Mouse (Mus musculus): ENCODE measurements at regions not wholly inside any gene's neighbourhood (a gene's known extent, or its start where the extent isn't known, plus 50 kb on each side); places are given as distances from the start of the nearest gene placed in this dataset.

DNA sequence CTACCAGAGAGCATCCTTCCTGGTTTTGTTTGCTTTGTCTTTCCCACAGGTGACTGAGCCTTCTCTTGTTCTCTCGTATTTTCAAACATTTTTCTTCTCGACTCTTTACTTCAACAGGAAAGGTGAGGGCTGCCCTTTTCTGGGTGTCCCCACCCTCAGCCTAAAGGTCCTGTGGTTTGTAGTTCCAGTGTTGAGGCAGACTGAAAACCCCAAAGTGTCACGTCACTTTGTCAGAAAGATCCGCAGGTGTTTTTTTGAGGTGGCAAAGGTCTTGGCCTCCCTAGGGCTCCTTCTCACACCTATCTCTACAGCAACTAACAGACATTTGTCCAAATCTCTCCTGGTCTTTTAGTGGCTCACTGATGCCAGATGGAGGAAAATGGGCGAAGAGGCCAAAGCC is 191.5 kb upstream of the 4930412O13Rik start:
- H3K27me3 ChIP-seq (ENCODE audit: control insufficient read depth, insufficient read depth, low read length), result no peaks in the 10 kb centered on the region
- 69% methylated on average over 5 of the region's 5 CpGs for WGBS
- TF ChIP-seq POLR2A (IDR thresholded peaks at IDR 0.05; ENCODE audit: insufficient read depth, low read depth, low read length) (no peak), EP300 (IDR thresholded peaks at IDR 0.05; ENCODE audit: insufficient read depth, low read depth, low read length) (no peak), CTCF (IDR thresholded peaks at IDR 0.05) (no peak)
- no peak for DNase-seq
- H3K27ac ChIP-seq, result no peak overlapping the region
- intact Hi-C loops (cut with DNase I), result no loop called here
- H3K79me2 ChIP-seq (replicated peaks; ENCODE audit: control insufficient read depth, insufficient read depth, low read length), result no peaks in the 10 kb centered on the region
- no peak overlapping the region for H3K4me3 ChIP-seq
- no peaks in the 10 kb centered on the region for H3K4me1 ChIP-seq (ENCODE audit: control insufficient read depth, insufficient read depth, low read length)
- no peak overlapping the region for H3K9ac ChIP-seq (ENCODE audit: low read depth, low read length)
- H3K36me3 ChIP-seq (ENCODE audit: control insufficient read depth, insufficient read depth, low read length), result no peaks in the 10 kb centered on the region

DNA sequence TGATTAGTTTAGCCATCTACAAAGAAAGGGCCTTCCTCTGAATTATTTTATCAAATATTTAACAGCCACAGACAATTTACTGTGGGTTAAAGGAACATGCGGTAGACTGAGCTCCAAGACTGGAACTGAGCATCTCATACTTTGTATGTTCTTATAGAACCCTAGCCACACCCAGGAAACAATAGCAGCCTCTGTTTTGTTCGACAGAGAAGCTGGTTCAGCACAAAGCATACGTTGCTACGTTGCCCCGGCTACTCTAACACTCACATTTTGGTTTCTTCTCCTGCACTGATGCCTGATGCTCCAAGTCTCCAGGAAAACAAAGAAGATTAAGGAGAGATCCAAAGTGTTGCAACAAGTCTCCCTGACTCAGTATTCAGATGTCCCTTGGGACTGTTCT is 189.5 kb upstream of the 4930412O13Rik start:
- 68% methylated on average over 5 of the region's 5 CpGs for WGBS
- Histone ChIP-seq H3K27ac (no peak overlapping the region), H3K36me3 (ENCODE audit: control insufficient read depth, insufficient read depth, low read length) (no peaks in the 10 kb centered on the region), H3K9ac (ENCODE audit: low read depth, low read length) (no peak overlapping the region), H3K4me1 (ENCODE audit: control insufficient read depth, insufficient read depth, low read length) (no peaks in the 10 kb centered on the region), H3K27me3 (ENCODE audit: control insufficient read depth, insufficient read depth, low read length) (no peaks in the 10 kb centered on the region), H3K4me3 (no peak overlapping the region), H3K79me2 (replicated peaks; ENCODE audit: control insufficient read depth, insufficient read depth, low read length) (no peaks in the 10 kb centered on the region)
- intact Hi-C loops (cut with DNase I), result no loop called here
- DNase-seq, result no peak
- TF ChIP-seq POLR2A (IDR thresholded peaks at IDR 0.05; ENCODE audit: insufficient read depth, low read depth, low read length) (no peak), EP300 (IDR thresholded peaks at IDR 0.05; ENCODE audit: insufficient read depth, low read depth, low read length) (no peak), CTCF (IDR thresholded peaks at IDR 0.05) (no peak)

- no peaks in the 10 kb centered on the region for H3K79me2 ChIP-seq (replicated peaks; ENCODE audit: control insufficient read depth, insufficient read depth, low read length)
- H3K4me1 ChIP-seq (ENCODE audit: control insufficient read depth, insufficient read depth, low read length), result no peaks in the 10 kb centered on the region
- TF ChIP-seq EP300 (IDR thresholded peaks at IDR 0.05; ENCODE audit: insufficient read depth, low read depth, low read length) (no peak), CTCF (IDR thresholded peaks at IDR 0.05) (no peak), POLR2A (IDR thresholded peaks at IDR 0.05; ENCODE audit: insufficient read depth, low read depth, low read length) (no peak)
- H3K9ac ChIP-seq (ENCODE audit: low read depth, low read length), result no peak overlapping the region
- no peaks in the 10 kb centered on the region for H3K27me3 ChIP-seq (ENCODE audit: control insufficient read depth, insufficient read depth, low read length)
- no peaks in the 10 kb centered on the region for H3K36me3 ChIP-seq (ENCODE audit: control insufficient read depth, insufficient read depth, low read length)
- 57% methylated on average over 8 of the region's 8 CpGs for WGBS
- H3K4me3 ChIP-seq, result no peak overlapping the region
- DNase-seq, result no peak
- H3K27ac ChIP-seq, result no peak overlapping the region
- intact Hi-C loops (cut with DNase I), result no loop called here
These were observed 189.1 kb upstream of the 4930412O13Rik start for GRCm38 (mm10) chr2:9691906-9692305.

GRCm38 (mm10) chr2:9693351-9693750 is 187.7 kb upstream of the 4930412O13Rik start:
- no peak for TF ChIP-seq POLR2A (IDR thresholded peaks at IDR 0.05; ENCODE audit: insufficient read depth, low read depth, low read length)
- TF ChIP-seq EP300 (IDR thresholded peaks at IDR 0.05; ENCODE audit: insufficient read depth, low read depth, low read length), result no peak
- TF ChIP-seq CTCF (IDR thresholded peaks at IDR 0.05), result no peak
- WGBS, result 43% methylated on average over 9 of the region's 9 CpGs
- intact Hi-C loops (cut with DNase I), result no loop called here

DNA sequence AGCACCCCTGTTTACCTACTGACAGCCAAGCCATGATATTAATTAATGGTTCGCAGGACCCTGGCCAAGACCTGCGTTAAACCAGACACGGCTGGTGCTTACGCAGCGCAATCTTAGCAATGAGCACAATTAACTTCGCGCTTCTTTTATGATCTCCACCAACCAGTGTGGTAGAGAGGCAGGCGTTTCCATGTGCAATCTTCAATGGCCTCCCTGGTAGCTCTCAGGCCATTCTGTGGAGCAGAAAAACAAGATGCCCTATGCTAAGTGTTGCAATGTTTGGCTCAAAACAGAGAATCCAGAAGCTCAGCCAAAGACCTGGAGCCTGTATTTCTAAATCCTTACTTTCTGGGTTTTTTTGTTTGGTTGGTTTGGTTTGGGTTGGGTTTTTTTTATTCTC is 186.9 kb upstream of the 4930412O13Rik start:
- Histone ChIP-seq H3K27me3 (ENCODE audit: control insufficient read depth, insufficient read depth, low read length) (no peaks in the 10 kb centered on the region), H3K36me3 (ENCODE audit: control insufficient read depth, insufficient read depth, low read length) (no peaks in the 10 kb centered on the region), H3K9ac (ENCODE audit: low read depth, low read length) (no peak overlapping the region), H3K79me2 (replicated peaks; ENCODE audit: control insufficient read depth, insufficient read depth, low read length) (no peaks in the 10 kb centered on the region), H3K4me3 (no peak overlapping the region), H3K27ac (no peak overlapping the region), H3K4me1 (ENCODE audit: control insufficient read depth, insufficient read depth, low read length) (no peaks in the 10 kb centered on the region)
- TF ChIP-seq EP300 (IDR thresholded peaks at IDR 0.05; ENCODE audit: insufficient read depth, low read depth, low read length) (no peak), CTCF (IDR thresholded peaks at IDR 0.05) (no peak), POLR2A (IDR thresholded peaks at IDR 0.05; ENCODE audit: insufficient read depth, low read depth, low read length) (no peak)
- intact Hi-C loops (cut with DNase I), result no loop called here
- no peak for DNase-seq
- WGBS, result 95% methylated on average over 8 of the region's 8 CpGs

More at GRCm38 (mm10) chr2:9693351-9693750, 187.7 kb upstream of the 4930412O13Rik start:
- Histone ChIP-seq H3K4me1 (ENCODE audit: control insufficient read depth, insufficient read depth, low read length) (no peaks in the 10 kb centered on the region), H3K27me3 (ENCODE audit: control insufficient read depth, insufficient read depth, low read length) (no peaks in the 10 kb centered on the region), H3K36me3 (ENCODE audit: control insufficient read depth, insufficient read depth, low read length) (no peaks in the 10 kb centered on the region), H3K4me3 (no peak overlapping the region), H3K9ac (ENCODE audit: low read depth, low read length) (no peak overlapping the region), H3K79me2 (replicated peaks; ENCODE audit: control insufficient read depth, insufficient read depth, low read length) (no peaks in the 10 kb centered on the region), H3K27ac (no peak overlapping the region)
- DNase-seq, result no peak

- Histone ChIP-seq H3K4me3 (no peak overlapping the region), H3K9ac (ENCODE audit: low read depth, low read length) (no peak overlapping the region), H3K27ac (no peak overlapping the region), H3K4me1 (ENCODE audit: control insufficient read depth, insufficient read depth, low read length) (no peaks in the 10 kb centered on the region), H3K79me2 (replicated peaks; ENCODE audit: control insufficient read depth, insufficient read depth, low read length) (no peaks in the 10 kb centered on the region), H3K27me3 (ENCODE audit: control insufficient read depth, insufficient read depth, low read length) (no peaks in the 10 kb centered on the region), H3K36me3 (ENCODE audit: control insufficient read depth, insufficient read depth, low read length) (no peaks in the 10 kb centered on the region)
- intact Hi-C loops (cut with DNase I), result no loop called here
- WGBS, result 78% methylated on average over 6 of the region's 6 CpGs
- TF ChIP-seq CTCF (IDR thresholded peaks at IDR 0.05) (no peak), POLR2A (IDR thresholded peaks at IDR 0.05; ENCODE audit: insufficient read depth, low read depth, low read length) (no peak), EP300 (IDR thresholded peaks at IDR 0.05; ENCODE audit: insufficient read depth, low read depth, low read length) (no peak)
- no peak for DNase-seq
These were observed 183.3 kb upstream of the 4930412O13Rik start for GRCm38 (mm10) chr2:9697591-9698345.

Data from heart, adult 2 months (tissue).